19 mouse cellular contexts compared by ENCODE assay signal in genomic region chr6:82066515-82067081, GRCm38 (mm10). TPM values are rescaled to one million over a fixed set of nuclear protein-coding genes. Genes with fewer than 3 reads are reported as not detected.
DNase-seq lines count a peak whose midpoint lies in the region; ATAC-seq and TF ChIP-seq lines count a peak whose summit lies in the region.
"Had no signal": no experiment of that assay in that cellular context is flagged by ENCODE, and none has a peak within 500 bp of the region (broad histone marks: within the 10 kb centered on the region; RNA-seq: fewer than 3 reads in every experiment).

No protein-coding gene starts in this region.

- peaks cover 37% of the 10 kb centered on the region for H3K4me1 ChIP-seq in liver, adult 2 months (ENCODE audit: control insufficient read depth, insufficient read depth, low read length)
- H3K4me1 ChIP-seq in liver, embryonic 11.5 days (replicated peaks; ENCODE audit: control insufficient read depth, insufficient read depth, low read length), result no peaks in the 10 kb centered on the region
- H3K4me1 ChIP-seq in heart, embryonic 11.5 days (ENCODE audit: control insufficient read depth, insufficient read depth, low read length), result no peaks in the 10 kb centered on the region
- no peaks in the 10 kb centered on the region for H3K4me1 ChIP-seq in midbrain, postnatal 0 days (ENCODE audit: insufficient read depth, low read length)
- H3K4me1 ChIP-seq: embryonic facial prominence, embryonic 12.5 days; neural tube, embryonic 12.5 days had no signal

- H3K27me3 ChIP-seq in liver, adult 2 months (ENCODE audit: control insufficient read depth, insufficient read depth, low read length), result no peaks in the 10 kb centered on the region
- H3K27me3 ChIP-seq in liver, embryonic 11.5 days (replicated peaks; ENCODE audit: control insufficient read depth, insufficient read depth, low read length), result no peaks in the 10 kb centered on the region
- no peaks in the 10 kb centered on the region for H3K27me3 ChIP-seq in heart, embryonic 11.5 days (ENCODE audit: control insufficient read depth, insufficient read depth, low read length)
- no peaks in the 10 kb centered on the region; the same call in 1 of the 2 replicates for H3K27me3 ChIP-seq in midbrain, postnatal 0 days (ENCODE audit: insufficient read depth, low read length)
- H3K27me3 ChIP-seq: embryonic facial prominence, embryonic 12.5 days; neural tube, embryonic 12.5 days had no signal

- TF ChIP-seq POLR2A in liver, adult 2 months (IDR thresholded peaks at IDR 0.05; ENCODE audit: extremely low read depth, insufficient read depth, low read length), result no peak

- 80% methylated on average over 8 of the region's 8 CpGs for WGBS in liver, adult 2 months
- 80% methylated on average over 8 of the region's 8 CpGs for WGBS in liver, embryonic 11.5 days
- WGBS in heart, embryonic 11.5 days (ENCODE audit: insufficient replicate concordance), result 71% methylated on average over 8 of the region's 8 CpGs
- 89% methylated on average over 8 of the region's 8 CpGs for WGBS in midbrain, postnatal 0 days

- peak overlapping the region; percentile 72 for H3K27ac ChIP-seq in liver, adult 2 months (replicated peaks; ENCODE audit: insufficient read depth, low read depth, low read length)
- no peak overlapping the region for H3K27ac ChIP-seq in liver, embryonic 11.5 days (ENCODE audit: low read depth, low read length)
- H3K27ac ChIP-seq in heart, embryonic 11.5 days (ENCODE audit: low read depth, low read length), result peak overlapping the region; percentile 32; the same call in 1 of the 2 replicates
- H3K27ac ChIP-seq in midbrain, postnatal 0 days (ENCODE audit: low read depth, low read length), result no peak overlapping the region
- H3K27ac ChIP-seq: embryonic facial prominence, embryonic 12.5 days; hindbrain, embryonic 14.5 days; neural tube, embryonic 12.5 days had no signal

- H3K9ac ChIP-seq in liver, adult 2 months (ENCODE audit: low read depth, low read length), result no peak overlapping the region
- H3K9ac ChIP-seq in liver, embryonic 11.5 days (ENCODE audit: low read depth, low read length), result no peak overlapping the region
- H3K9ac ChIP-seq in heart, embryonic 11.5 days (ENCODE audit: low read depth, low read length), result no peak overlapping the region
- no peak overlapping the region for H3K9ac ChIP-seq in midbrain, postnatal 0 days (replicated peaks; ENCODE audit: low read length, poor library complexity, severe bottlenecking)
- H3K9ac ChIP-seq: embryonic facial prominence, embryonic 12.5 days; hindbrain, embryonic 14.5 days; neural tube, embryonic 12.5 days had no signal

- no peak for TF ChIP-seq CTCF in liver, adult 2 months (IDR thresholded peaks at IDR 0.05; ENCODE audit: low read depth, low read length)
- TF ChIP-seq CTCF in midbrain, postnatal 0 days (IDR thresholded peaks at IDR 0.05), result no peak

- no peak for ATAC-seq in liver, embryonic 11.5 days (replicated peaks; ENCODE audit: low FRiP score)
- ATAC-seq in heart, embryonic 11.5 days (replicated peaks; ENCODE audit: insufficient number of reproducible peaks, low FRiP score, low TSS enrichment), result no peak; the same call in 1 of the 2 replicates
- no peak for ATAC-seq in midbrain, postnatal 0 days (ENCODE audit: low FRiP score)
- ATAC-seq: activated CD4-positive, CD25-positive, alpha-beta regulatory T cell, adult 4 months; intestine, embryonic 16.5 days had no signal

- H3K4me2 ChIP-seq in liver, embryonic 11.5 days, result no peak overlapping the region
- H3K4me2 ChIP-seq in heart, embryonic 11.5 days, result no peak overlapping the region
- H3K4me2 ChIP-seq in midbrain, postnatal 0 days (ENCODE audit: low read depth, low read length, poor library complexity, severe bottlenecking), result no peak overlapping the region
- H3K4me2 ChIP-seq: embryonic facial prominence, embryonic 12.5 days; hindbrain, embryonic 14.5 days; neural tube, embryonic 12.5 days had no signal

- DNase-seq in adrenal gland, postnatal 36 days, result peak; percentile 8 to 13
- no peak for DNase-seq in adrenal gland, adult 18-20 months (ENCODE audit: low spot score in 2 of 2)
- DNase-seq in liver, adult 2 months (ENCODE audit: extremely low read depth, low read depth, low spot score), result peak; percentile 44
- DNase-seq in liver, embryonic 11.5 days (ENCODE audit: low spot score), result no peak
- peak; percentile 34 for DNase-seq in heart, postnatal 25 days (ENCODE audit: low spot score)
- DNase-seq in midbrain, postnatal 0 days (ENCODE audit: low spot score), result no peak
- no peak for DNase-seq in frontal cortex, postnatal 10 days (ENCODE audit: low spot score in 2 of 2)
- DNase-seq: cerebellum, adult 11 months; gastrocnemius, postnatal 36 days; layer of hippocampus, adult 9-11 months; right cerebral cortex, postnatal 25 days had no signal

- intact Hi-C loops in heart, postnatal 25 days (cut with DNase I), result no loop called here

- H3K79me2 ChIP-seq in liver, adult 2 months (ENCODE audit: control insufficient read depth, insufficient read depth, low read length), result peaks cover 47% of the 10 kb centered on the region

- no peak overlapping the region for H3K4me3 ChIP-seq in liver, adult 2 months (ENCODE audit: insufficient read depth, low read depth, low read length)
- H3K4me3 ChIP-seq in liver, embryonic 11.5 days (ENCODE audit: low read depth, low read length), result no peak overlapping the region
- no peak overlapping the region for H3K4me3 ChIP-seq in heart, embryonic 11.5 days (ENCODE audit: low read depth, low read length)
- no peak overlapping the region for H3K4me3 ChIP-seq in midbrain, postnatal 0 days (ENCODE audit: low read depth, low read length)
- H3K4me3 ChIP-seq: embryonic facial prominence, embryonic 12.5 days; neural tube, embryonic 12.5 days had no signal

- H3K9me3 ChIP-seq in liver, embryonic 11.5 days (ENCODE audit: control insufficient read depth, low read length), result no peaks in the 10 kb centered on the region
- no peaks in the 10 kb centered on the region for H3K9me3 ChIP-seq in heart, embryonic 11.5 days (replicated peaks; ENCODE audit: control insufficient read depth, low read length)
- no peaks in the 10 kb centered on the region for H3K9me3 ChIP-seq in midbrain, postnatal 0 days (ENCODE audit: low read length)
- H3K9me3 ChIP-seq: embryonic facial prominence, embryonic 12.5 days; neural tube, embryonic 12.5 days had no signal

- H3K36me3 ChIP-seq in liver, adult 2 months (ENCODE audit: control insufficient read depth, insufficient read depth, low read length), result peaks cover 4% of the 10 kb centered on the region; the same call in 1 of the 2 replicates
- no peaks in the 10 kb centered on the region for H3K36me3 ChIP-seq in liver, embryonic 11.5 days (ENCODE audit: control insufficient read depth, insufficient read depth, low read length)
- H3K36me3 ChIP-seq in heart, embryonic 11.5 days (ENCODE audit: control insufficient read depth, insufficient read depth, low read length), result no peaks in the 10 kb centered on the region
- H3K36me3 ChIP-seq in midbrain, postnatal 0 days (ENCODE audit: insufficient read depth, low read length), result no peaks in the 10 kb centered on the region
- H3K36me3 ChIP-seq: embryonic facial prominence, embryonic 12.5 days; neural tube, embryonic 12.5 days had no signal

RNA-seq across cellular contexts. Expression of gene Eva1a, which starts 25.8 kb away (rescaled TPM):
- total RNA-seq in adrenal gland, postnatal 36 days (2021), result 1 to 10 TPM; 1.3 to 1.6 TPM
- 1 to 10 TPM; 2.6 to 2.8 TPM for total RNA-seq in adrenal gland, adult 18-20 months (2021)
- total RNA-seq in liver, adult 2 months (2014; rRNA removed), result 97.7 and 104 TPM in 2 replicates
- 75.4 and 87.4 TPM in 2 replicates for polyA plus RNA-seq in liver, adult 2 months (2012; rRNA removed)
- polyA plus RNA-seq in liver, embryonic 11.5 days (2014; fragmentation: Nextera tagmentation; extraction: Ambion mirVana), result 4.2 and 4.6 TPM in 2 replicates
- 5.0 and 6.4 TPM in 2 replicates for polyA plus RNA-seq in heart, embryonic 11.5 days (2014; fragmentation: Nextera tagmentation; extraction: Ambion mirVana)
- 1 to 10 TPM; 1.9 to 2.9 TPM for total RNA-seq in heart, postnatal 25 days (2021)
- total RNA-seq in midbrain, postnatal 0 days (2014; rRNA removed), result 0.66 and 2.8 TPM in 2 replicates
- polyA plus RNA-seq in midbrain, postnatal 0 days (2015; fragmentation: Nextera tagmentation; extraction: Ambion mirVana), result 0.64 and 0.91 TPM in 2 replicates
- total RNA-seq: common myeloid progenitor, adult 5-6 weeks; megakaryocyte, adult 5-6 weeks had no signal
- polyA plus RNA-seq: activated CD4-positive, CD25-positive, alpha-beta regulatory T cell, adult 4 months had no signal

Comparison
In these comparisons a context has a peak if more than half of its experiments do, and no peak if none do; other contexts are left out.
1. DNase-seq: peak in adrenal gland, postnatal 36 days (2 of 2), liver, adult 2 months (single experiment) and heart, postnatal 25 days (single experiment); none in adrenal gland, adult 18-20 months (0 of 2), liver, embryonic 11.5 days (single experiment), midbrain, postnatal 0 days (single experiment) and frontal cortex, postnatal 10 days (0 of 2).
2. H3K27ac ChIP-seq: peak in liver, adult 2 months (single experiment) and heart, embryonic 11.5 days (single experiment); none in liver, embryonic 11.5 days (single experiment) and midbrain, postnatal 0 days (single experiment).
3. RNA of gene Eva1a, which starts 25.8 kb away (total RNA-seq): 97.7 to 104 TPM in liver, adult 2 months; 1.9 to 2.9 TPM in heart, postnatal 25 days, 2.6 to 2.8 TPM in adrenal gland, adult 18-20 months, 0.66 to 2.8 TPM in midbrain, postnatal 0 days and 1.3 to 1.6 TPM in adrenal gland, postnatal 36 days; every median in the first group is over 10 times any median in the second.